Mouse (Mus musculus) limb, embryonic 14.5 days (tissue): ENCODE data around the gene Zfpl1. TPM values are rescaled to one million over a fixed set of nuclear protein-coding genes. Genes with fewer than 3 reads are reported as not detected.
A peak's percentile ranks its signal among the peaks of the same experiment; 100 is the strongest.

Experiments used
- ATAC-seq: fragments of 200-750 bp; cut with Nextera tagmentation; 2 replicates; pipeline ENCODE4 v1.8.0; 2017; ENCODE audit warnings: low read depth, moderate number of reproducible peaks, moderate TSS enrichment; ENCODE audit not compliant: low FRiP score
- DNase-seq: peaks from one replicate; pipeline ENCODE4 v3.0.0-alpha.2; 2015; ENCODE audit warnings: low spot score
- H3K27ac ChIP-seq: fragments of 300-500 bp; sonication (generic); replicated peaks from 2 replicates; pipeline ENCODE4 v1.5.1; 2014; ENCODE audit warnings: low read depth, mild to moderate bottlenecking, low read length, moderate library complexity, mixed read lengths
- H3K27me3 ChIP-seq: fragments of 300-500 bp; sonication (generic); 2 replicates; pipeline ENCODE4 v1.6.1; 2014; ENCODE audit warnings: low read length, mixed read lengths; ENCODE audit not compliant: control insufficient read depth, insufficient read depth
- H3K36me3 ChIP-seq: fragments of 300-500 bp; sonication (generic); 2 replicates; pipeline ENCODE4 v1.6.1; 2014; ENCODE audit warnings: mild to moderate bottlenecking, low read length, moderate library complexity, mixed read lengths; ENCODE audit not compliant: control insufficient read depth, insufficient read depth
- H3K4me1 ChIP-seq: fragments of 300-500 bp; sonication (generic); 2 replicates; pipeline ENCODE4 v1.6.1; 2014; ENCODE audit warnings: antibody characterized with exemption, low read length, mixed read lengths; ENCODE audit not compliant: control insufficient read depth, insufficient read depth
- H3K4me2 ChIP-seq: fragments of 300-500 bp; sonication (generic); replicated peaks from 2 replicates; pipeline ENCODE4 v1.6.1; 2014; ENCODE audit warnings: low read depth, mild to moderate bottlenecking, low read length, moderate library complexity; ENCODE audit not compliant: severe bottlenecking
- H3K4me3 ChIP-seq: fragments of 300-500 bp; sonication (generic); replicated peaks from 2 replicates; pipeline ENCODE4 v1.5.1; 2014; ENCODE audit warnings: low read length
- H3K9ac ChIP-seq: fragments of 300-500 bp; sonication (generic); 2 replicates; pipeline ENCODE4 v1.6.1; 2014; ENCODE audit warnings: mild to moderate bottlenecking, low read depth, low read length, moderate library complexity; ENCODE audit not compliant: severe bottlenecking
- H3K9me3 ChIP-seq: fragments of 300-500 bp; sonication (generic); 2 replicates; pipeline ENCODE4 v1.6.1; 2016; ENCODE audit warnings: low read length; ENCODE audit not compliant: control insufficient read depth
- POLR2A ChIP-seq: fragments of 200-500 bp; IDR thresholded peaks from 2 replicates; pipeline ENCODE4 v1.8.0; 2012; ENCODE audit warnings: inconsistent platforms, mild to moderate bottlenecking, moderate library complexity, borderline replicate concordance; ENCODE audit not compliant: insufficient read depth, insufficient read length; ENCODE audit errors: extremely low read depth
- WGBS: fragments of 180-500 bp; shearing (Covaris S2); extraction: QIAGEN DNeasy Blood & Tissue Kit; methylation state at CpG from one replicate; pipeline ENCODE4 v1.1.7; 2014; 5-methylcytosine and 5-hydroxymethylcytosine counted together
- polyA plus RNA-seq, 2 experiments: library from polyadenylated mRNA; depleted of rRNA in 1 of 2; stranded (reverse) in 1 of 2; unstranded in 1 of 2; fragments of >200 nt; fragmentation: Nextera tagmentation in 1 of 2; extraction: Ambion mirVana in 1 of 2; gene quantifications; 2 replicates each; pipeline versions ENCODE4 v1.2.1 to v1.2.3; 2012 to 2014

The Zfpl1 gene
- polyA plus RNA-seq, 2 experiments, result 91.0 to 134 TPM

DNA sequence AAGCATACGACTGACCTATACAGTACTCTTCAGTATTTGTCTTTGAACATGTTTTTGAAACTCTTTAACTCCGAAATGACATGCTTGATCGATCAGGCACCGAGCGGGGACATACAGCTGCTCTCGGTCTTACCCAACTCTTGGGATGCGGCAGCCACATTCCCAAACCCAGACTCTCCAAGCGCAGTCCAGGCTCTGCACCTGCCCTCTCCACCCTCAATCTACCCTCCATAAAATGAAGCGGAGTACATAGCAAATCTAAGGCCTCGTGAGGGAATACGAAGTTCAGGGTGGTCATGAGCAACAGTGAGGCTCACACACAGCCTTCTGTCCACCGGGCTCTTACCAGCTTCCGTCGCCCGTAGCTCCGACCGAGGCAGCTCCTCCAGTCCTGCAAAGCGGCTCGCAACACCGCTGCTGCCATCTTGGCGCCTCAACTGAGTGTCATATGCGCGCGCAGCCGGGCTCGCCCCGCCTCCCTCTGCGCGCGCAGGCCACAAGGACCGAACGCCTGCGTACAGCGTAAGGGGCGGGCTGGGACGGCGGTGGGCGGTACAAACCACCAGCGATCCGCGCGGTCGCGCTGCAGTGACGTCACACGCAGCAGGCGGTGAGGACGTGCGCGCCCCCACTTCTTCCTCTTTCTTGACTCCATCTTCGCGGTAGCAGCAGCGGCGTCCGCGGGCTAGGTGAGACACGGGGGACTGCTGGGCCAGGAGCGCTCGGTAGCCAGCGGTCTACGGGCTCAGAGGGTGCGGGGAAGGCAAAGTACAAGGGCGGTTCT lies 27.3 kb downstream of the Zfpl1 start, which contains the start of the genes Mrpl49 and Fau:
Gene Mrpl49 (minus strand): TSS at position 473 of the 784 bp plus-strand sequence.
Gene Fau (plus strand): TSS at position 532 of the 784 bp plus-strand sequence.
- H3K27me3 ChIP-seq, result no peaks in the 10 kb centered on the region
- H3K4me2 ChIP-seq, result peak within 1 kb of the TSS; percentile 80
- ATAC-seq, result peak; percentile 88
- H3K9me3 ChIP-seq, result no peaks in the 10 kb centered on the region
- H3K27ac ChIP-seq, result peak within 1 kb of the TSS; percentile 73
- peaks cover 47% of the 10 kb centered on the region for H3K36me3 ChIP-seq
- peak; percentile 82; the same call in 1 of the 2 replicates for TF ChIP-seq POLR2A
- DNase-seq, result peak; percentile 97
- WGBS, result under 1% methylated on average over 58 of the region's 63 CpGs
- H3K4me3 ChIP-seq, result peak within 1 kb of the TSS; percentile 89
- peak within 1 kb of the TSS; percentile 76 for H3K9ac ChIP-seq
- peaks cover 18% of the 10 kb centered on the region for H3K4me1 ChIP-seq

GRCm38 (mm10) chr19:6056696-6057095 lies 28.1 kb downstream of the Zfpl1 start:
- Histone ChIP-seq H3K4me3 (peak overlapping the region; percentile 89), H3K27me3 (no peaks in the 10 kb centered on the region), H3K36me3 (peaks cover 55% of the 10 kb centered on the region), H3K4me1 (peaks cover 12% of the 10 kb centered on the region), H3K4me2 (peak overlapping the region; percentile 80), H3K9ac (peak overlapping the region; percentile 76), H3K9me3 (no peaks in the 10 kb centered on the region), H3K27ac (no peak overlapping the region)
- no peak for TF ChIP-seq POLR2A
- WGBS, result 64% methylated on average over 4 of the region's 4 CpGs
- ATAC-seq (no peak), DNase-seq (no peak)

- peaks cover 68% of the 10 kb centered on the region for H3K36me3 ChIP-seq
- WGBS, result 80% methylated on average over 5 of the region's 5 CpGs
- H3K9me3 ChIP-seq, result no peaks in the 10 kb centered on the region
- no peaks in the 10 kb centered on the region for H3K27me3 ChIP-seq
- H3K4me2 ChIP-seq, result no peak overlapping the region
- DNase-seq (no peak), ATAC-seq (no peak)
- no peak overlapping the region for H3K9ac ChIP-seq
- no peak overlapping the region for H3K4me3 ChIP-seq
- peaks cover 9% of the 10 kb centered on the region for H3K4me1 ChIP-seq
- TF ChIP-seq POLR2A, result no peak
- no peak overlapping the region for H3K27ac ChIP-seq
These were observed 30.5 kb downstream of the Zfpl1 start for GRCm38 (mm10) chr19:6054296-6054695.

GRCm38 (mm10) chr19:6052516-6052915 lies 32.2 kb downstream of the Zfpl1 start:
- no peaks in the 10 kb centered on the region for H3K27me3 ChIP-seq
- H3K4me1 ChIP-seq, result peaks cover 13% of the 10 kb centered on the region
- no peak overlapping the region for H3K4me3 ChIP-seq
- no peak for ATAC-seq
- H3K9me3 ChIP-seq, result no peaks in the 10 kb centered on the region
- H3K36me3 ChIP-seq, result peaks cover 77% of the 10 kb centered on the region
- no peak overlapping the region for H3K4me2 ChIP-seq
- H3K9ac ChIP-seq, result no peak overlapping the region
- TF ChIP-seq POLR2A, result no peak
- no peak for DNase-seq
- WGBS, result 82% methylated on average over 7 of the region's 7 CpGs
- H3K27ac ChIP-seq, result no peak overlapping the region

DNA sequence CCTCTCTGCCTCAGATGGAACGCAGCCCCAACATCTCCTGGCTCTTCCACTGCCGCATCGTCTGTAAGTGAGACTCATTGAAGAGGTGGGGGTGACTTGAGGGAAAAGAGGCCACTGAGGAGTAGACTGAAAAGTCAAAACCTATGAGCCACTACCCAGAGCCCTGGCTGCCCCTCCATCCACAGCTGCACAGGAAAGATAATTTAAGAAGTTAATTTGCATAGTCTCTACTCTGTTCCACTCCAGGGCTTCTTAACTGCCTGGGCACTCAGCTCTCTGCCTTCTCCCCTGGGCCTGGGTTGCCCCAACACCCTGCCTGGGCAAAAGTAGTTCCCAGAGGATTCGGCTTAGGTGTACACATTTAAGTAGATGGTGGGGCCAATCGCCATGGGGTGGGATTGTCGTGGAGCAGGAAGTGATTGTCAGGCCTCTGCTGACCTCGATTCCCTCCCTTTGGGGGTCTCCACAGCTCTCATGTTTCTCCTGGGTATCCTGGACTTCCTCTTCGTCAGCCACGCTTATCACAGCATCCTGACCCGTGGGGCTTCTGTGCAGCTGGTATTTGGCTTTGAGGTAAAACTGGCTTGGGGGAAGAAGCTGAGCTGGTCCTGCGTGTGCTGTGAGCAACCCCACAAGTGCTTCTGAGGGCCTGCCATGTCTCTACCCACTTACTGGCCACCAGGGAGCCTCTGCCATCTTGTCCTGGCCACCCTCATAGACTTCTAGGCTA lies 35.9 kb downstream of the Zfpl1 start:
- no peaks in the 10 kb centered on the region for H3K9me3 ChIP-seq
- H3K36me3 ChIP-seq, result peaks cover 60% of the 10 kb centered on the region
- H3K27ac ChIP-seq, result no peak overlapping the region
- no peak overlapping the region for H3K9ac ChIP-seq
- no peak for DNase-seq
- TF ChIP-seq POLR2A, result no peak
- ATAC-seq, result no peak
- H3K4me2 ChIP-seq, result no peak overlapping the region
- peaks cover 14% of the 10 kb centered on the region for H3K4me1 ChIP-seq
- WGBS, result 89% methylated on average over 11 of the region's 11 CpGs
- no peaks in the 10 kb centered on the region for H3K27me3 ChIP-seq
- peak overlapping the region; percentile 93; the same call in 1 of the 2 replicates for H3K4me3 ChIP-seq
